In genomic region chr14:32379395-32380098, GRCm38 (mm10) we compare ENCODE assay signal across 11 mouse cellular contexts. TPM values are rescaled to one million over a fixed set of nuclear protein-coding genes. Genes with fewer than 3 reads are reported as not detected.
DNase-seq lines count a peak whose midpoint lies in the region; ATAC-seq and TF ChIP-seq lines count a peak whose summit lies in the region.
"Had no signal": no experiment of that assay in that cellular context is flagged by ENCODE, and none has a peak within 500 bp of the region (broad histone marks: within the 10 kb centered on the region; RNA-seq: fewer than 3 reads in every experiment).

No protein-coding gene starts in this region.

- in situ Hi-C loops in ES-E14 (cut with MboI; ENCODE audit: low sequenced_read_pairs in 2 of 2, unreplicated experiment in 2 of 2): no loop called here

- ATAC-seq in forebrain, embryonic 15.5 days (replicated peaks): 0 out of 2 replicates have a peak, but pooled peaks have one; percentile 48
- ATAC-seq in midbrain, embryonic 12.5 days (ENCODE audit: low FRiP score, low read depth): no peak

- no peak overlapping the region for H3K9ac ChIP-seq in ES-E14 (ENCODE audit: insufficient read depth, low read depth, low read length, poor library complexity, severe bottlenecking)
- no peak overlapping the region for H3K9ac ChIP-seq in forebrain, embryonic 15.5 days (replicated peaks)
- H3K9ac ChIP-seq in midbrain, embryonic 12.5 days (replicated peaks): no peak overlapping the region
- H3K9ac ChIP-seq: heart, embryonic 13.5 days had no signal

- no peaks in the 10 kb centered on the region for H3K36me3 ChIP-seq in ES-E14 (ENCODE audit: control insufficient read depth, insufficient read depth, low read length, poor library complexity, severe bottlenecking)
- no peaks in the 10 kb centered on the region for H3K36me3 ChIP-seq in forebrain, embryonic 15.5 days
- H3K36me3 ChIP-seq in midbrain, embryonic 12.5 days: no peaks in the 10 kb centered on the region
- H3K36me3 ChIP-seq: heart, embryonic 13.5 days had no signal

- WGBS in forebrain, embryonic 15.5 days: 3% methylated on average over 22 of the region's 22 CpGs
- WGBS in midbrain, embryonic 12.5 days: 13% methylated on average over 22 of the region's 22 CpGs

- peak overlapping the region; percentile 24; the same call in 1 of the 2 replicates for H3K27ac ChIP-seq in ES-E14 (ENCODE audit: insufficient read depth, low read depth, low read length, poor library complexity, severe bottlenecking)
- H3K27ac ChIP-seq in forebrain, embryonic 15.5 days (replicated peaks): no peak overlapping the region
- no peak overlapping the region for H3K27ac ChIP-seq in midbrain, embryonic 12.5 days (replicated peaks)
- H3K27ac ChIP-seq: heart, embryonic 13.5 days had no signal

- 0 out of 2 replicates have a peak, but pooled peaks cover 10% of the 10 kb centered on the region for H3K27me3 ChIP-seq in forebrain, embryonic 15.5 days
- peaks cover 14% of the 10 kb centered on the region for H3K27me3 ChIP-seq in midbrain, embryonic 12.5 days

- DNase-seq in ES-E14 (ENCODE audit: low read depth, low spot score): peak; percentile 47
- peak; percentile 84 for DNase-seq in ZHBTc4 (ENCODE audit: low read depth, low spot score)
- no peak for DNase-seq in urinary bladder, postnatal 25 days (ENCODE audit: low spot score)
- DNase-seq in spleen, postnatal 4 days (ENCODE audit: low spot score in 2 of 2): no peak
- no peak for DNase-seq in right cerebral cortex, postnatal 25 days

- no peaks in the 10 kb centered on the region for H3K9me3 ChIP-seq in ES-E14 (ENCODE audit: control insufficient read depth, insufficient read depth, low read depth, low read length)
- H3K9me3 ChIP-seq in forebrain, embryonic 15.5 days: no peaks in the 10 kb centered on the region
- no peaks in the 10 kb centered on the region for H3K9me3 ChIP-seq in midbrain, embryonic 12.5 days
- H3K9me3 ChIP-seq: heart, embryonic 13.5 days had no signal

- no peak overlapping the region for H3K4me3 ChIP-seq in ES-E14 (ENCODE audit: insufficient read depth in 1 of 2, low read depth in 1 of 2, low read length in 2 of 2, poor library complexity in 1 of 2, severe bottlenecking in 1 of 2)
- H3K4me3 ChIP-seq in forebrain, embryonic 15.5 days: no peak overlapping the region
- no peak overlapping the region for H3K4me3 ChIP-seq in midbrain, embryonic 12.5 days
- H3K4me3 ChIP-seq: erythroblast, embryonic 14.5 days; heart, embryonic 13.5 days had no signal

- peaks cover 0 to 14% of the 10 kb centered on the region in 2 experiments; a peak in 1 of 4 replicates for H3K4me1 ChIP-seq in ES-E14 (ENCODE audit: control insufficient read depth in 2 of 2, insufficient read depth in 2 of 2, low read length in 2 of 2, poor library complexity in 1 of 2)
- H3K4me1 ChIP-seq in forebrain, embryonic 15.5 days: peaks cover 19% of the 10 kb centered on the region
- H3K4me1 ChIP-seq in midbrain, embryonic 12.5 days: peaks cover 20% of the 10 kb centered on the region

- peak overlapping the region; percentile 15; the same call in 1 of the 2 replicates for H3K4me2 ChIP-seq in forebrain, embryonic 15.5 days (replicated peaks)
- H3K4me2 ChIP-seq in midbrain, embryonic 12.5 days (replicated peaks): peak overlapping the region; percentile 36
- H3K4me2 ChIP-seq: heart, embryonic 13.5 days had no signal

TF ChIP-seq in ES-E14, 5 proteins besides CTCF, POLR2A, EP300 and RAD21:
- TF ChIP-seq ZC3H11A (IDR thresholded peaks at IDR 0.05; ENCODE audit: borderline replicate concordance, low read depth, low read length) (no peak), CHD2 (IDR thresholded peaks at IDR 0.05; ENCODE audit: low read depth, low read length) (no peak), ZNF384 (IDR thresholded peaks at IDR 0.05; ENCODE audit: low read depth, low read length) (no peak), MAFK (IDR thresholded peaks at IDR 0.05; ENCODE audit: insufficient read depth, low read depth, low read length) (no peak), HCFC1 (IDR thresholded peaks at IDR 0.05; ENCODE audit: borderline replicate concordance, insufficient read depth, low read length) (no peak)

RNA-seq across cellular contexts. Expression of gene 1700024G13Rik, which starts 8.6 kb away (rescaled TPM):
- total RNA-seq in ES-E14 (2012; rRNA removed): 0.58 TPM in 1 of 2 replicates, not detected in the other
- polyA plus RNA-seq in forebrain, embryonic 15.5 days (2015; fragmentation: Nextera tagmentation; extraction: Ambion mirVana): 0.45 and 0.89 TPM in 2 replicates
- polyA plus RNA-seq in midbrain, embryonic 12.5 days (2016; fragmentation: Nextera tagmentation; extraction: Ambion mirVana): not detected in 2 replicates
- polyA plus RNA-seq: erythroblast, embryonic 14.5 days; heart, embryonic 13.5 days; spleen, adult 2 months; urinary bladder, adult 2 months had no signal

RNA-seq across cellular contexts. Expression of gene Ogdhl, which starts 57.7 kb away (rescaled TPM):
- 46.6 and 77.5 TPM in 2 replicates for total RNA-seq in ES-E14 (2012; rRNA removed)
- polyA plus RNA-seq in forebrain, embryonic 15.5 days (2015; fragmentation: Nextera tagmentation; extraction: Ambion mirVana): 26.2 TPM in 2 replicates
- 19.9 and 22.6 TPM in 2 replicates for polyA plus RNA-seq in midbrain, embryonic 12.5 days (2016; fragmentation: Nextera tagmentation; extraction: Ambion mirVana)
- polyA plus RNA-seq: erythroblast, embryonic 14.5 days had no signal

Comparison
In these comparisons a context has a peak if more than half of its experiments do, and no peak if none do; other contexts are left out.
1. DNase-seq: peak in ES-E14 (single experiment) and ZHBTc4 (single experiment); none in urinary bladder, postnatal 25 days (single experiment), spleen, postnatal 4 days (0 of 2) and right cerebral cortex, postnatal 25 days (single experiment).